Mouse (Mus musculus): Measurements from ENCODE around the gene Cwf19l2.
"Not testable (repeated sequence)": the region's sequence is repeated elsewhere in the genome, so short reads cannot be mapped to it uniquely, and the experiment has no call there.

Cwf19l2 gene

DNA sequence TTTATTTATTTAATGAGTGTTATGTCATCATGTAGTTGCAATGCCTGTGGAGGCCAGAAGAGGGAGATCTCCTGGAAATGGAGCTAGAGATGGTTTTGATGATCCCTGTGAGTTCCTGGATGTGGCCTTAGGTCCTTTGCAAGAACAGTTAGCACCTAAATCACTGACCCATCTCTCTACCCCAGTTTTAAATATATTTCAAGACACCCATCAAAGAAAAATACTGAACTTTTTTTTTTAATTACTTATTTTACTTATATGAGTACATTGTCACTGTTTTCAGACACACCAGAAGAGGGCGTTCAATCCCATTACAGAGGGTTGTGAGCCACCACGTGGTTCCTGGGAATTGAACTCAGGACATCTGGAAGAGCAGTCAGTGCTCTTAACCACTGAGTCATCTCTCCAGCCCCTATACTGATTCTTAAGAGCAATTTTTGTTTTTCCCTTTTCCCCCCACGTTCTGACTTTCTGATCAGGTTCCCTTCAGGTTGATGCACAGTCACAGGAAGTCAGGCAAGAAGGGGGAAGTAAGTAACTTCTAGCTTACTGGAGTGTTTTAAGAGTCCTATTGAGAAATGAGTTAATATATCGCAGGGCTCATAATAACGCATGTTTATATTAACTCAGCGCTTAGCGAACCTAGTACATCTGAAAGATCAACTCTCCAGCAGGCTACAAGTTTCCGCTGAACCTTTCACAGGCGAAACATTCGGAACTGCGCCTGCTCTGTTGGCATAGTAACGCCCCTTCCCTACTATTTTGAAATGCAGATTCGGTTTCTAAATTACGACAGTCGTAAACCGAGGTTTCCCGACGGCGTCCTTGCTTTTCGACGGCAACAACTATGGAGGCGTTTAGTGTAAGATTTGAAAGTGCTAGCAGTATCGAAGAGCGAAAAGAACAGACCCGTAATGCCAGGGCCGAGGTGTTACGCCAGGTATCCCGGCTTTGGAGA lies at the start of gene Cwf19l2:
Gene Cwf19l2, plus strand, starts transcription at position 342 of the 958 bp plus-strand sequence.
- DNase-seq: peak; percentile 68 to 76

GRCm38 (mm10) chr9:3376323-3376722 lies 27.1 kb upstream of the Cwf19l2 start:
- not testable (repeated sequence) for DNase-seq

GRCm38 (mm10) chr9:3404372-3404771 lies 980 bp downstream of the Cwf19l2 start:
- DNase-seq: peak in 1 of 2 experiments; percentile 37

DNA sequence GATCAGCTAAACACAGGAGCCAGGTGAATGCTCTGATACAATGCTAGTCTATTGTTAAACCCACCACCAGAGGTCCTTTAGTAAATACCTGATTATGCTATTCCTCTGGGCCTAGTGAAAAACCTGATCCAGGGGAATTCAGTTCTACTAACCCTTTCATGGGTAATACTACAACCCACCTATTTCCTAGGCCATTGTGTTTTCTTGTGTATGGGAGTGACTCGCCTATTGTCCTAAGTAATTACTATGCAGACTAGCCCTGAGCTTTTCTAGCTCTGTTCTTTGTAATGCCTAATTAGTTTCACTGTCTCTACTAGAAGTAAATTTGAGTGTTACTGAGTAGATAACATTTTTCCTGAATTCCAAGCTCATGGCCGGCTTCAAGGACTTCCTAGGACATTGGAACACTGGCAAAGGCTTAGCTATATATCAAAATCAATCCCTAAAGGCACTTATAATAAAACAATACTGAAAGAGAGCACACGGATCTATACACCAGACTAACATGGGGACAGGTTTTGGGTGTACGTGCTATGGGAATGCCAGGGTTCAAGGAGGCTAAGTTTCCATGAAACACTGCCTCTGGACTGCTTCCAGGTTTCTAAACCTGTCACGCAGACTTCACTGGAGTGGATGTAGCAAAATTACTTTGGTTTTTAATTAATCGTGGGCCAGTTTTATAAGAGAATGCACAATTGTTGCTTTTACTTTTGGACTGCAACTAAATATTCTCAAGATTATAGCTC lies 36.3 kb downstream of the Cwf19l2 start:
- not testable (repeated sequence) for DNase-seq

GRCm38 (mm10) chr9:3471897-3472296 lies 68.5 kb downstream of the Cwf19l2 start:
- no peak for DNase-seq

GRCm38 (mm10) chr9:3518645-3519044 lies 115.3 kb downstream of the Cwf19l2 start:
- DNase-seq: no peak

DNA sequence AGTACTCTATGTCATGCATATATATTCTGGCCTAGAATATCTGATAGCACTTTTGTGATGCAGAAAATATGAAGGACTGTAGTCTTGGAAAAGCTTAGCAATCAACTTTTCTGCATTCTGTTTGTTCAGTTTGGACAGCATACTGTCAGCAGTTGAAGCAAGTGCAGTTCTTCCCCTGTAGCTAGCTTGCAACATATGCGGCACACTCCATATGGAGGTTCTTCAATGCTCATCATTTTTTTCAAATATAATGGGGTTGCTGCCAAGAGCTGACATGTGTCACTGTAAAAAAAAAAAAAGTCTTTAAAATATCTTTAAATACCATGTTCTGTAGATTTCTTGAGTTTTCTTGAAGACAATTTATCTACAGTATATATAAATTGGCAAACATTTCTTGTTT lies 115.8 kb downstream of the Cwf19l2 start:
- DNase-seq: no peak

DNA sequence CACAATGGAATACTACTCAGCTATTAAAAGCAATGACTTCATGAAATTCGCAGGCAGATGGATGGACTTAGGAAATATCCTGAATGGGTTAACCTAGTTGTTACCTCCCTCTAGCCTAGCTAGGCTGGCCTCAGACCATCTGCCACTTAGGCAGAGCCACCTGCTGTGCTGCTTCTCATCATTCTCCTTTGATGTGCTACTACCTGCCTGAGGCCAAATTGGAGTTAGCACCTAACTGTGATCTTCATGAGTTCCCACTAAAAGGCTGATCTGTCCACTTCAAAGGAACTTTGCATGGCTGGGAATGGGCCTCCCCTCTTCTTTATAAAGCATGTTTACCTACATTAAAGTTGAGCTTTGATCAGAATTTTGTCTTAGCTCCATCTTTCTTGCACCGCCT lies 117.6 kb downstream of the Cwf19l2 start:
- no peak for DNase-seq
